Mouse (Mus musculus) testis, postnatal 10 days (tissue): Measurements from ENCODE around the gene Tbc1d12.

ENCODE experiments used
- DNase-seq: peaks from one replicate; pipeline ENCODE4 v3.0.0; 2021; ENCODE audit warnings: low spot score

The Tbc1d12 gene

GRCm38 (mm10) chr19:38914926-38915325 lies 78.5 kb downstream of the Tbc1d12 start:
- DNase-seq, result no peak

GRCm38 (mm10) chr19:38915677-38916076 lies 79.3 kb downstream of the Tbc1d12 start:
- DNase-seq, result peak; percentile 68

GRCm38 (mm10) chr19:38928481-38929158 lies 92.2 kb downstream of the Tbc1d12 start:
- DNase-seq, result no peak

GRCm38 (mm10) chr19:38929471-38930251 lies 93.3 kb downstream of the Tbc1d12 start:
- no peak for DNase-seq

GRCm38 (mm10) chr19:38930252-38930787 lies 93.9 kb downstream of the Tbc1d12 start:
- DNase-seq, result no peak

GRCm38 (mm10) chr19:38930788-38931565 lies 94.6 kb downstream of the Tbc1d12 start, which contains the start of gene Hells:
Gene Hells (plus strand): TSS chr19:38930915.
- DNase-seq, result peak; percentile 95

- DNase-seq, result no peak
These were observed 95.1 kb downstream of the Tbc1d12 start for GRCm38 (mm10) chr19:38931566-38931890.

- DNase-seq, result no peak
These were observed 108.4 kb downstream of the Tbc1d12 start for GRCm38 (mm10) chr19:38944590-38945307.
